Mouse (Mus musculus) ES-E14 (cell line): ENCODE measurements at regions not wholly inside any gene's neighbourhood (a gene's known extent, or its start where the extent isn't known, plus 50 kb on each side); places are given as distances from the start of the nearest gene placed in this dataset.

Experiments used
- DNase-seq: peaks from one replicate; pipeline ENCODE4 v3.0.0-alpha.2; 2013; ENCODE audit warnings: low read depth, low spot score
- H3K27ac ChIP-seq: 2 replicates; pipeline ENCODE4 v1.5.1; 2012; ENCODE audit warnings: low read depth, mild to moderate bottlenecking, low read length, moderate library complexity, mixed read lengths; ENCODE audit not compliant: poor library complexity, insufficient read depth, severe bottlenecking
- H3K36me3 ChIP-seq: 2 replicates; pipeline ENCODE4 v1.6.1; 2012; ENCODE audit warnings: mild to moderate bottlenecking, low read length, moderate library complexity, mixed read lengths; ENCODE audit not compliant: control insufficient read depth, poor library complexity, insufficient read depth, severe bottlenecking
- H3K4me1 ChIP-seq, 2 experiments: fragments of 150-350 bp in 1 of 2; sonication (generic) in 1 of 2; 2 replicates each; pipeline ENCODE4 v1.6.1; 2012; ENCODE audit warnings: low read length in 2 of 2, mild to moderate bottlenecking in 1 of 2, mixed read lengths in 1 of 2; ENCODE audit not compliant: control insufficient read depth in 2 of 2, insufficient read depth in 2 of 2, poor library complexity in 1 of 2
- H3K4me3 ChIP-seq, 2 experiments: fragments of 150-350 bp in 1 of 2; sonication (generic) in 1 of 2; 2 replicates each; pipeline ENCODE4 v1.5.1; 2012; ENCODE audit warnings: low read length in 2 of 2, low read depth in 1 of 2, mild to moderate bottlenecking in 1 of 2, mixed read lengths in 1 of 2; ENCODE audit not compliant: insufficient read depth in 1 of 2, poor library complexity in 1 of 2, severe bottlenecking in 1 of 2
- H3K9ac ChIP-seq: 2 replicates; pipeline ENCODE4 v1.6.1; 2012; ENCODE audit warnings: low read depth, mild to moderate bottlenecking, low read length, mixed read lengths; ENCODE audit not compliant: poor library complexity, insufficient read depth, severe bottlenecking
- H3K9me3 ChIP-seq: fragments of 150-350 bp; sonication (generic); 2 replicates; pipeline ENCODE4 v1.6.1; 2012; ENCODE audit warnings: low read depth, mild to moderate bottlenecking, low read length; ENCODE audit not compliant: control insufficient read depth, insufficient read depth
- CHD2 ChIP-seq: IDR thresholded peaks from 2 replicates; pipeline ENCODE4 v1.6.1; 2014; ENCODE audit warnings: mild to moderate bottlenecking, low read depth, low read length, inconsistent platforms
- HCFC1 ChIP-seq: IDR thresholded peaks from 2 replicates; pipeline ENCODE4 v1.6.1; 2012; ENCODE audit warnings: low read length, inconsistent platforms, borderline replicate concordance; ENCODE audit not compliant: insufficient read depth
- MAFK ChIP-seq: IDR thresholded peaks from 2 replicates; pipeline ENCODE4 v1.6.1; 2014; ENCODE audit warnings: mild to moderate bottlenecking, low read depth, low read length, inconsistent platforms; ENCODE audit not compliant: insufficient read depth
- ZC3H11A ChIP-seq: IDR thresholded peaks from 2 replicates; pipeline ENCODE4 v1.6.1; 2012; ENCODE audit warnings: low read depth, mild to moderate bottlenecking, inconsistent platforms, low read length, borderline replicate concordance
- ZNF384 ChIP-seq: IDR thresholded peaks from 2 replicates; pipeline ENCODE4 v1.6.1; 2012; ENCODE audit warnings: low read depth, low read length, inconsistent platforms
- in situ Hi-C, 2 experiments: fragments of 600-800 bp; cut with MboI; formaldehyde crosslinking; loops; one replicate each; pipeline ENCODE4 v1.15.1; 2025; ENCODE audit warnings: low sequenced_read_pairs in 2 of 2, inconsistent platforms in 1 of 2; ENCODE audit not compliant: unreplicated experiment in 2 of 2

DNA sequence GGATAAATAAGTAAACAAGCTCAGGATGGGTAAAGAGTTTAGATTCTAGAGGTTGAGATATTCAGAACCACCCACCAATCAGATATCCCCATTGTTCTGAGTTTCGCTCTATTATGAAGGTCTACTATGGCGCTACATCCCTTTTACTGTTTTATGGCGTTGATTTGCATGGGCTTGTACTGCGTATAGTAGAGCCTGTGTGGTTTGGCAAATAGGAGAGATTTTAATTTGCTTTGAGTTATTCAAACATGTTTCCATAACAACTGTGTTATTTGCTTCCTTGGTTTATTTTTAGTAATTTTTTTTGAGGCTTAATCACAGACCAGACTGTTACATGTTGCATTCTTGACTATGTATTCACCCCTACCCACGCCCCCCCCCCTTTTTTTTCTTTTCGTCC, 284.6 kb upstream of the Ptger4 start:
- in situ Hi-C loops: no loop called here
- no peak overlapping the region for H3K9ac ChIP-seq
- TF ChIP-seq ZNF384: no peak
- no peak for TF ChIP-seq HCFC1
- TF ChIP-seq CHD2: no peak
- no peak for TF ChIP-seq ZC3H11A
- TF ChIP-seq MAFK: no peak
- no peak overlapping the region for H3K27ac ChIP-seq
- DNase-seq: no peak
- H3K36me3 ChIP-seq: no peaks in the 10 kb centered on the region
- no peak overlapping the region for H3K4me3 ChIP-seq
- H3K9me3 ChIP-seq: no peaks in the 10 kb centered on the region
- no peaks in the 10 kb centered on the region for H3K4me1 ChIP-seq

DNA sequence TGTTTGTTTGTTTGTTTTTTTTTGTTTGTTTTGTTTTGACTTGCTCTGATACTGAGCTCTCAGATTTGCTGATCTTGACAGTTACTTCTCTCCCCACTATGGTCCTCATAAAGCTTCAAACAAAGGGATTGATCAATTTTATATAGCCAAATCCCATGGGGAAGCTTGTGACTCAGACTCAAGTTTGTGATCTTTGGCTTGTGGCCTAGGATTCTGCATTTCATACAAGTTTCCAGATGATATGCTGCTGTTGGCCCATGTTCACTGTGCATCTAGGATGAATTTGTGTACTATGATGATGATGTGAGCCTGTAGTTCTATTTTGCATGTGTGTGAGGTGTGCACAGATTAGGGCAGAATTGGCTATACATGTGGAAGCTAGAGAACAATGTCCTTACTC, 289.7 kb upstream of the Ptger4 start:
- no peak overlapping the region for H3K9ac ChIP-seq
- H3K27ac ChIP-seq: no peak overlapping the region
- no peaks in the 10 kb centered on the region for H3K4me1 ChIP-seq
- H3K9me3 ChIP-seq: no peaks in the 10 kb centered on the region
- TF ChIP-seq ZC3H11A (no peak), CHD2 (no peak), HCFC1 (no peak), MAFK (no peak), ZNF384 (no peak)
- no peak for DNase-seq
- no peaks in the 10 kb centered on the region for H3K36me3 ChIP-seq
- no peak overlapping the region for H3K4me3 ChIP-seq
- in situ Hi-C loops: no loop called here

DNA sequence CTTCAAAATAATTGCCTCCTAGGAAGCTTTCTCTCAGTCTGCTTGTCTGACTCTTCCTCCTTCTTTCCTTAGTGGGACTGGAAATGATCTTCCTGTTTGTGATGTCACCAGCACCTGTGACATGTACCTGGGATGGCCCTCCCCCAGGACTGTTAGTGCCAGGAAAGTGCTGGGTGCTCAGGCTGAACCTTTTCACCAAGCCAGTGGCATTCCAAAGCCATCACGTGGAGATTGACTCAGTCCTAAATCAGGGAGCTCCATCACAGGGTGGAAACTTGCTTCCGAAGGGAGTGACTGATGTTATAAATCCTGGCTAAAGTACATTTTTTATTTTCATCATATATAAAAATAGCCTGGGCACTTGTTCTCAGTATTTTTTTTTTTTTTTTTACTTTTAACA, 293.4 kb upstream of the Ptger4 start:
- H3K27ac ChIP-seq: no peak overlapping the region
- DNase-seq: no peak
- in situ Hi-C loops: no loop called here
- H3K4me1 ChIP-seq: no peaks in the 10 kb centered on the region
- TF ChIP-seq MAFK (no peak), HCFC1 (no peak), CHD2 (no peak), ZNF384 (no peak), ZC3H11A (no peak)
- H3K4me3 ChIP-seq: no peak overlapping the region
- H3K9me3 ChIP-seq: no peaks in the 10 kb centered on the region
- H3K9ac ChIP-seq: no peak overlapping the region
- H3K36me3 ChIP-seq: no peaks in the 10 kb centered on the region

- no peaks in the 10 kb centered on the region for H3K36me3 ChIP-seq
- DNase-seq: no peak
- TF ChIP-seq CHD2 (no peak), ZNF384 (no peak), HCFC1 (no peak), MAFK (no peak), ZC3H11A (no peak)
- in situ Hi-C loops: no loop called here
- H3K27ac ChIP-seq: no peak overlapping the region
- H3K4me3 ChIP-seq: no peak overlapping the region
- H3K9me3 ChIP-seq: no peaks in the 10 kb centered on the region
- no peaks in the 10 kb centered on the region for H3K4me1 ChIP-seq
- no peak overlapping the region for H3K9ac ChIP-seq
These were observed 295.4 kb upstream of the Ptger4 start for GRCm38 (mm10) chr15:5539301-5539928.

GRCm38 (mm10) chr15:5554526-5554925, 310.5 kb upstream of the Ptger4 start:
- in situ Hi-C loops: no loop called here
- no peaks in the 10 kb centered on the region for H3K4me1 ChIP-seq
- H3K9ac ChIP-seq: no peak overlapping the region
- no peak for DNase-seq
- no peak overlapping the region for H3K27ac ChIP-seq
- H3K4me3 ChIP-seq: no peak overlapping the region
- TF ChIP-seq ZC3H11A (no peak), ZNF384 (no peak), HCFC1 (no peak), CHD2 (no peak), MAFK (no peak)
- no peaks in the 10 kb centered on the region for H3K9me3 ChIP-seq
- no peaks in the 10 kb centered on the region for H3K36me3 ChIP-seq
